In genomic region chr8:71598375-71598774, GRCm38 (mm10) we compare ENCODE assay signal across 30 mouse cellular contexts. TPM values are rescaled to one million over a fixed set of nuclear protein-coding genes. Genes with fewer than 3 reads are reported as not detected.
"Had no signal": no experiment of that assay in that cellular context is flagged by ENCODE, and none has a peak within 500 bp of the region (broad histone marks: within the 10 kb centered on the region; RNA-seq: fewer than 3 reads in every experiment).

No protein-coding gene starts in this region.

- H3K4me3 ChIP-seq: heart, embryonic 13.5 days; heart, embryonic 15.5 days; hindbrain, embryonic 10.5 days; hindbrain, embryonic 12.5 days; intestine, embryonic 15.5 days; layer of hippocampus, adult 2 months; left cerebral cortex, adult 2 months; limb, embryonic 13.5 days; limb, embryonic 15.5 days; liver, embryonic 13.5 days; liver, embryonic 15.5 days had no signal

- H3K36me3 ChIP-seq: intestine, embryonic 15.5 days; liver, embryonic 13.5 days; liver, embryonic 15.5 days had no signal

- H3K27ac ChIP-seq: heart, embryonic 13.5 days; heart, embryonic 15.5 days; hindbrain, embryonic 10.5 days; hindbrain, embryonic 12.5 days; hindbrain, embryonic 14.5 days; intestine, embryonic 15.5 days; layer of hippocampus, adult 2 months; left cerebral cortex, adult 2 months; limb, embryonic 13.5 days; limb, embryonic 15.5 days; liver, embryonic 13.5 days; liver, embryonic 15.5 days had no signal

- DNase-seq: gastrocnemius, postnatal 14 days; gastrocnemius, postnatal 36 days; heart, adult 18-20 months; heart, postnatal 14 days; heart, postnatal 4 days; kidney, adult 18-20 months; kidney, adult 8-10 months; kidney, postnatal 10 days; kidney, postnatal 25 days; kidney, postnatal 4 days; left cerebral cortex, postnatal 4 days; liver, embryonic 13.5 days had no signal

RNA-seq across cellular contexts. Expression of gene Nxnl1, which starts 32.0 kb away (rescaled TPM):
- total RNA-seq: gastrocnemius, adult 18-20 months; heart, postnatal 4 days; layer of hippocampus, adult 2 months; layer of hippocampus, postnatal 10 days; layer of hippocampus, postnatal 25 days; left cerebral cortex, postnatal 4 days had no signal
- polyA plus RNA-seq: heart, embryonic 11.5 days; heart, embryonic 13.5 days; heart, embryonic 15.5 days; hindbrain, embryonic 10.5 days; hindbrain, embryonic 12.5 days; hindbrain, embryonic 16.5 days; intestine, postnatal 0 days; limb, embryonic 11.5 days; limb, embryonic 13.5 days; liver, embryonic 15.5 days had no signal
